Comparison of ENCODE assay signal across 15 mouse cellular contexts in the genomic region with DNA sequence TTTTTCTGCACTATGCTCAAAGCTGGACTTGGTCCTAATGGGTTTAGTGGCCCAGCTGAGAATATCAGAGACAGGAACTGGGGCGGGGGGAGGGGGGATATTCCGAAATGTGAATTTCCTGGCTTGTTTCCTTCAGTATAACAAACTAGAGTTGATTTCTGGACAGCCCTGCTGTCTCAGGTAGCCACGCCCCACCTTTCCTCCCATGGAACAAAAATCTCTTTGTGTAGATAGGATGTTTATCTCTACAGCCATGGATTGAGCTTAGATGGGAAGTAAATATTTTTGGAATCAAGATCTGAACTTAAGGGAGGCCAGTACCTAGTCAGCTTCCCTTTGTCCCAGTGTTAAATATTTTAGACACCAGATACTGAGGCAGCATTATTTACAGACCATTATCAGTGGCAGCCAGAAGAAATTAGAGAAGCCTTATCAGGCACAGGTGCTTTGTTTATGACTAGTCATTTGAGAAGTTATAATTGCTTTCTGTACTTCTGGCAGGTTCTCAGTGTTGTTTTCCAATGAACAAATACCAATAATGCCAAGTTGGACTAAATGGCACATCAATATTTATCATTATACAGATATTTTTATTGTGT.
DNase-seq lines count a peak whose midpoint lies in the region; ATAC-seq and TF ChIP-seq lines count a peak whose summit lies in the region.
"Had no signal": no experiment of that assay in that cellular context is flagged by ENCODE, and none has a peak within 500 bp of the region (broad histone marks: within the 10 kb centered on the region; RNA-seq: fewer than 3 reads in every experiment).

No protein-coding gene starts in this region.

- WGBS in lung, adult 2 months, result 48% methylated on average over 3 of the region's 3 CpGs
- WGBS in hindbrain, embryonic 14.5 days, result 87% methylated on average over 3 of the region's 3 CpGs

- H3K9me3 ChIP-seq in hindbrain, embryonic 14.5 days (ENCODE audit: control insufficient read depth, low read length), result no peaks in the 10 kb centered on the region; the same call in 1 of the 2 replicates
- H3K9me3 ChIP-seq: limb, embryonic 15.5 days had no signal

- H3K4me2 ChIP-seq in hindbrain, embryonic 14.5 days (replicated peaks), result no peak overlapping the region
- H3K4me2 ChIP-seq: limb, embryonic 15.5 days; midbrain, embryonic 11.5 days had no signal

- H3K4me1 ChIP-seq in lung, adult 2 months (ENCODE audit: control insufficient read depth, insufficient read depth, low read length), result peaks cover 2% of the 10 kb centered on the region
- H3K4me1 ChIP-seq in hindbrain, embryonic 14.5 days (replicated peaks; ENCODE audit: control insufficient read depth, insufficient read depth, low read length), result no peaks in the 10 kb centered on the region
- H3K4me1 ChIP-seq: limb, embryonic 15.5 days had no signal

- TF ChIP-seq POLR2A in lung, adult 2 months (IDR thresholded peaks at IDR 0.05; ENCODE audit: borderline replicate concordance, extremely low read depth, low read depth, low read length), result no peak

- no peaks in the 10 kb centered on the region for H3K36me3 ChIP-seq in hindbrain, embryonic 14.5 days (replicated peaks; ENCODE audit: control insufficient read depth, insufficient read depth)
- H3K36me3 ChIP-seq: limb, embryonic 15.5 days had no signal

- no peak for ATAC-seq in hindbrain, embryonic 14.5 days (ENCODE audit: low FRiP score)

- H3K9ac ChIP-seq in hindbrain, embryonic 14.5 days, result no peak overlapping the region
- H3K9ac ChIP-seq: limb, embryonic 15.5 days had no signal

- no peak overlapping the region for H3K4me3 ChIP-seq in lung, adult 2 months (replicated peaks; ENCODE audit: extremely low read depth, low read depth, low read length)
- H3K4me3 ChIP-seq in hindbrain, embryonic 14.5 days (replicated peaks; ENCODE audit: low read length), result no peak overlapping the region
- H3K4me3 ChIP-seq: left cerebral cortex, adult 2 months; limb, embryonic 15.5 days had no signal

- peak; percentile 1 to 5 for DNase-seq in cerebellum, postnatal 10 days
- no peak for DNase-seq in cerebellum, adult 11-12 months
- DNase-seq in lung, adult 18-20 months, result peak; percentile 53 to 65
- no peak for DNase-seq in lung, adult 2 months
- DNase-seq in kidney, postnatal 14 days, result peak; percentile 56
- DNase-seq in skeletal muscle tissue, adult 2 months (ENCODE audit: low read depth, low spot score), result peak; percentile 30
- DNase-seq in hindbrain, embryonic 14.5 days (ENCODE audit: low spot score), result no peak
- no peak for DNase-seq in right cerebral cortex, postnatal 10 days (ENCODE audit: low spot score in 2 of 2)
- DNase-seq: B cell, adult 2 months; cerebellum, adult 11 months; embryo, embryonic 11 days; retina, postnatal 1 day had no signal

- no peaks in the 10 kb centered on the region for H3K27me3 ChIP-seq in hindbrain, embryonic 14.5 days (ENCODE audit: control insufficient read depth, insufficient read depth, low read length)
- H3K27me3 ChIP-seq: limb, embryonic 15.5 days had no signal

- no peak overlapping the region for H3K27ac ChIP-seq in hindbrain, embryonic 14.5 days
- H3K27ac ChIP-seq: left cerebral cortex, adult 2 months; limb, embryonic 15.5 days had no signal

- TF ChIP-seq CTCF in lung, adult 2 months (IDR thresholded peaks at IDR 0.05; ENCODE audit: insufficient read depth, low read length), result no peak

Comparison
In these comparisons a context has a peak if more than half of its experiments do, and no peak if none do; other contexts are left out.
1. DNase-seq: peak in cerebellum, postnatal 10 days (2 of 2), lung, adult 18-20 months (2 of 2), kidney, postnatal 14 days (single experiment) and skeletal muscle tissue, adult 2 months (single experiment); none in cerebellum, adult 11-12 months (single experiment), lung, adult 2 months (single experiment), hindbrain, embryonic 14.5 days (single experiment) and right cerebral cortex, postnatal 10 days (0 of 2).